Mouse (Mus musculus): ENCODE data around the gene Cdh13.

The Cdh13 gene

DNA sequence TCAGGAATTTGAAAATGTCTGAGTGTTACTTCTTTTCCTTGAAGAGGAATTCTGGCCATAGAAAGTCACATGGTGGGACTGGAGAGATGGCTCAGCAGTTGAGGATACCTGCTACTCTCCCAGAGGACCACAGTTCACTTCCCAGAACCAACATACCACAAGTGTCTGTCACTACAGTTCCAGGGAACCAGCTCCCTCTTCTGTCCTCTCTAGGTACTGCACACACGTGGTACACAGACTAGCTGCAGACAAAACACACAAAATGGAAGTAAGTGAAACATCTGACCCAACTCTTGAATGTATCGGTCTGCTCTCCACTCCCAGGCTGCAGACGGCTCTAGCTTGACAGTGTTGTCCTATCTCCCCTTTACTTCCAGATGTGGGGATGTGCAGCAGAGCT, 633.0 kb downstream of the Cdh13 start:
- DNase-seq (ENCODE audit: low spot score in 2 of 2): no peak

DNA sequence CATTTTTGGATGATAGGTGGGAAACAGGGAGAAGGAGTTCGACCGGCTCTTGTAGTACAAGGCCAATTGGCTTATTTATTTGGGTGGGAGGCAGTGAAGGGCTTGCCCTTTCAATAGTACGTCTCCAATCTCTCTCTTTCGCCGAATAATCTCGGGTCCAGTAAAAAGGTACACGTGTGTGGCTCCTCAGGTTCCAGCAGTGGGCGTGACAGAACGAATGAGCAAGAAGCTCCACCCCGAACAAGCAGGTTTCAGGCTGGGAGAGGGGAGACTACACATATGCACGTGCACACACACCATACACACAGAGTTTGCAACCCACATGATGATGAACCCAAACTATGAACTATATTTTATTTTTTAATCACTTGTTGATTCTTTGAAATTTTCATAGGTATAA, 653.9 kb downstream of the Cdh13 start:
- no peak for DNase-seq (ENCODE audit: low spot score in 2 of 2)

DNA sequence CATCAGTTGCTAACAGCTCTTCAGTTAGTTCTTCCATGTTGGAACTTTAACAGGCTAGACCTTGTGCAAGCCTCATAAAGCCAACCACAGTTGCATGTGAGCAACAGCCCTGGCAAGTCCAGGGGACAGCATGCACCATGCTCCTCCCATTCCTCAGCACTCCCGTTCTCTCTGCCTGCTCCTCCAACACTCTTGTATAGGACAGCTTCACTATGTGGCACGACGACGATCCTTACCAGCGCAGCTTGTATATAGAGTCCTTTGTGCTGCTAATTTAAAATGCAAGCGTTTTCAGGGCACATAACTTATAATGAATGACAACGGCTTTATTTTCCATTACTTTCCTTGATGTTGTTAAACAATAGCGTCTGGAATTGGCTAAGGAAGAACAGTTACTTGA, 654.5 kb downstream of the Cdh13 start:
- DNase-seq (ENCODE audit: low spot score in 2 of 2): no peak

DNA sequence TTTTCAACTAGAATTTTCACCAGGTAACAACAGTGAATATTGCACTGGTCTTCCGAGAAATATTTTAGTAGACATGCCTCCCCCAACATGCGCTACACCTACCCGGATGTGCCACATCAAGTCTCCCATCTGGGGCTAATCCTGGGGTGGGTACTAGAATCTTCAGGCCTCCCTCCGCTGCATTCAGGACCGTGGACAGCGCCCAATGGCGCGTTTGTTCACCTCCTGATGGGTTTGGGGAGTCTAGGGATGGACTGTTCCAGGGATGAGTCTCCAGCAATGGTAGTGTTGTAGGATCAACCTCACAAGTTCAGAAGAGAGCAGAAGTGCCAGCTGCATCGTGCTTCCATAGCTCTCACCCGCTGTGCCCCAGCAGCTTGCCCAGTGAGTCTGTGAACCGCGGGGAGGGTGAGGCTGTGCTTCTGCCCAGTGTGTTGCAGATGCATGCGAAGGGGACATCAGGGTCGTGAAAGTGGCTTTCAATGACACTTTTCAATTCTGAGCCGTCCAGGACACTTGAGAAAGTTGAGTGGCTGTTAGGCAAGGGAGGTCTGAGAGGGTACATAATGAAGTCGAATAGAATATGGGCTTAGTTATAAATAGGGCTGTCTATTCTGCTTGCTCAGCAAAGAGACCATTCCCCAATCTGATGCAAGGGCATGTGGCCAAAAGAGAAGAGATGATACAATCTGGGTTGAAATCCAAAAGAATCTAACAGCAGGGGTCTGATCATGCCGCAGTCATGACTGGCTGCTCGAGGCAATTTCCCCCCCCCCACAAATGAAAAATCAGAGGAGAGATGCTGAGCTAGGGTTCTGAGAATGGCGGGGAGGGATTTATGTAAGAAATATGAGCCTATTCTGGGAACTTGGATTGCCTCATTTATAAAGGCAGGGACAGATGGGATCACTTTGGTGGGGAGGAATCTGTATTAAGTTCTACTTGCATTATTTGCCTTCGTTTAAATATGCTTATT, 668.5 kb downstream of the Cdh13 start:
- DNase-seq (ENCODE audit: low spot score in 2 of 2): no peak

DNA sequence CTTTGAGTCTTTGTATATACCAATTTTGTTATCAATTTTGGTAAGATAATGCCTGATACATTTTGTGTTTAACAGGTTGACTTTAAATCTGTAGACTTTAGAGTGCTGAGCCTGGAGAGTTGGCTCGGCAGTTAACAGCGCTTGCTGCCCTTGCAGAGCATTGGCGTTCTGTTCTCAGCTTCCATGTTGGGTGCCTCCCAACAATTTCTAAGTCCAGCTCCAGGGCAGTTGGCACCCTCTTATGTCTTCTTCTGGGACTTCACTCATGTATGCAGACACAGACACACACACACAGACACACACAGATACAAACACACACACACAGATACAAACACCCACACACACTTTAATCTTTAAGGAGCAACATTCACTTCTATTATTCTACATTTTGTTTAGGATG, 672.6 kb downstream of the Cdh13 start:
- DNase-seq (ENCODE audit: low spot score in 2 of 2): no peak

DNA sequence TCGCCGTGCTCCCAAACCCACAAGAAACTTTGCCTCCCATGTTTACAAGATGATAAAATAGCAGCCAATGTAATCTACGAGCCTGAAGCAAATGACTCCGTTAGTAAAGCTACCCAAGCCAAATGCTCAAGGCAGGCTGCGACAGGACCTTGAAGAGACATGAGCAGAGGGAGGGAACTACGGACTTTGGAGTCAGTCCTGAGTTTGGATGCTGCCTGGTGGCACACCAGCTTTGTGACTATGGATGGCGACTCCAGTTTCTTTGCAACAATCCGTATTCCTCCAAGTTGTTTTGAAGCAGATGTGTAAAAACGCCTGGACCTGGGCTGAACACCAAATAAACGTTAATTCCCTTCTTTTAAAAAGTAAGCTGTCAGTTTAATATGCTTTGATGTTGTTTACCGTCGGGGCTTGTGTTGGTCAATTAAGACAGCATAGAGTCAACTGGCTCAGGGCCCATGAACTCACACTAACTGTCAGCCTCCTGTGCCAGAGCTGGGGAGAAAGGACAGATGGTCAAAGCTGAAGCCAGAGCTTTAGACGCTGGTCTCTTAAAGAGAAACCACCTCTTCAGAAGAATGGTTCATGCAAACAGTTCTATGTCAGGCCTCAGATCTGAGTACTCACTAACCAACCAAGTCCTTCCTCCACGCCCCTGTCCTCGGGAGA, 678.5 kb downstream of the Cdh13 start:
- peak; percentile 3 to 27 for DNase-seq (ENCODE audit: low spot score in 2 of 2)

DNA sequence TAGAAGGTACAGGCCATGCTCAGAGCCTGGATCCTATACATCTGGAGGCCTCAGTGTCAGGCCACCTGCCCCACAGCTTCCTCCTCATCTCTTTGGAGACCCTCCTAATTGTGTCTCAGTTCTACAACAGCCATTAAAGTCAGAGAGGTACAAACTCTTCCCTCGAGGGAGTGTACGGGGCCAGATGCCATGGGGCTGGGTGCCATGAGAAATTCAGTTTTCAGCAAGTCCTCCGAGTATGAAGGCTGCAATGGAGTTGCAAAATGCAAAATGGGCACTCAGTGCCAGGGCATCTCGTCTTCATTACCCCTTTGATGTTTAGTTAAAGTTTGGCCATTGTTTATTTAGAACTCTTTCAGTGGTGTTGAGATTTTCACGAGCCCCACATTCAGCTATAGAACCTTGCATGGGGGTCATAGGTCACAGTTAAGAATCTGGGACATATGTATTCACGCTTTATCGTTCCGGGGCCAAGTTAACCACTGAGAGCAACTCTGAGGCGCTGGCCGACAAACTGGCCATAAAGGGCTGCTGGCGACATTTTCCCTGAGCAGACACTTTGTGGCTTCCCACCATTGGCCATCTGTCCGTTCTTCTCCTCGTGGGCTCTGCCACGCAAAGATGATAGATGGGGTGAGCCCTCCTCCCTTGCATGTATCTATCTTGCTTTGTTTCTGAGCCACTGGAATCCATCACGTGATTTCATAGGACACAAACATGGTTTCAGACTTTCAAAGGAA, 681.7 kb downstream of the Cdh13 start:
- DNase-seq (ENCODE audit: low spot score in 2 of 2): no peak

DNA sequence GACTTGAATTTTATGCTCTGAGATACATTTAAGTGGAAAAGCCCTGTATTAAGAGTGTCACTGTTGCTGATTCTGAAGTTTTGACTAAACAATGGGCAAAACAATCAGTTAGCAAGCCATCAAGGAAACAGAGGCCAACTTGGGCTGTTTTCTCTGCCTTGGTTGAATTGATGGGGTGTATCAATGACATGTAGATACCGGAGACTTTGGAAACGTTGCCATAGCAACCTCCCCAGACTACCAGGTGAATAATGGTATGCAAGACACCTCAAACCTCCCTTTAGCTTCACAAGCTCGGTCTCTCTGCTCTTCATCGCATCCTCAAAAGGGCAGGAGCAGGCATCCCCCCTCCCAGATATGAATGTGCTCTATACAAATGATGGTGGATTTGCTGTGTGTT, 685.4 kb downstream of the Cdh13 start:
- no peak for DNase-seq (ENCODE audit: low spot score in 2 of 2)

DNA sequence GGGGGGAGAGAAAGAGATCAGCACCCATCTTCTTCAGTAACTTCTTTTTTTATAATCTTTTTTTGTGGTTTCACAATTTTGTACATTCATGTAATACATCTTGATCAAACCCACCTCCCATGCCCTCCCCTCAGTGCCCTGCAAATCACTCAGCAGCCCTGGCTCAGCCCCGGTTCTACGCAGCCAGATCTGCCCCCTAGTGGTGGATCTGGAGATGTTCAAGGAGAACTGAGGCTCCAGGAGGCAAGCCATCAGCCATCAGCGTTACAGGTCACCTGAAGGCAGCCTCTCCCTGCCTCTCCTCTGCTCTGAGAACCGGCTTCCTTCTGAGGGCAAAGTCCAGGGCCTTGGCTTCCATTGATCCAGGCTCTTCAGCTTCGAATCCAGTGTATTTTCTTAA, 696.3 kb downstream of the Cdh13 start:
- no peak for DNase-seq (ENCODE audit: low spot score in 2 of 2)

DNA sequence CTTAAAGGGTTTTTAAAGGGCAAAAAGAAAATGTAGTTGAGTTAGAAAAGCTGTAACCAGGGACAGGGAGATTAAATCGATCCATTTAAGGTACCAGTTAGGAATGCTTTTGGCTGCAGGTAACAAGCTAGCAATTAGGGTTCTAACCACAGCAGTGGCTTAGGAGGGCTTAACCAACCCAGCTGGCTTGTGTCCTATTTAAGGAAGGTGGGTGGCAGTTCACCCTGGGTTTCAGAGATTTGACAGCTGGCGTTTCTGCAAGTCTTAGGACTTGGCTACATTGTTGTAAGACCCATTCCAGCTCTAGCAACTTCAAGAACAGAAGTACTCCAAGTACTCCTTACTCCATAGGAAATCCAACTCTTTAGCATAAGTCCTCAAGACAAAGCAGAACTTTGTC, 700.2 kb downstream of the Cdh13 start:
- DNase-seq (ENCODE audit: low spot score in 2 of 2): no peak

DNA sequence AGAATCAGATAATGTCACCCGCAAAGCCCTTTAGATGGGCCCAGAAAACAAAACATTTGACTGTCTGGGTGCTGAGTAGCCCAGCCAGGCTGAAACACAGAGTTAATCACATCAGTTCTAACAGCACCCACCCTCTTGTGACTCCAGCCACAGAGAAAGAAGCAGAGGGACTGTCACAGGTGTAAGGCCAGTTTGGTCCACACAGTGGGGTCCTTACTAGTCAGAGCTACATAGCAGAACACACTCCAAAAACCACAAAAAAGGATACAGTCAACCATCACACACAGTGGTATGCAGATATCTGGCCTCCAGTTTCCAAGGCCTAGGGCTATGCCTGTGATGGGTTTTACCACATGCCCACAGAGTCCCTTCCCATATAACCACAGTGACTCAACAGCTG, 703.3 kb downstream of the Cdh13 start:
- no peak for DNase-seq (ENCODE audit: low spot score in 2 of 2)

DNA sequence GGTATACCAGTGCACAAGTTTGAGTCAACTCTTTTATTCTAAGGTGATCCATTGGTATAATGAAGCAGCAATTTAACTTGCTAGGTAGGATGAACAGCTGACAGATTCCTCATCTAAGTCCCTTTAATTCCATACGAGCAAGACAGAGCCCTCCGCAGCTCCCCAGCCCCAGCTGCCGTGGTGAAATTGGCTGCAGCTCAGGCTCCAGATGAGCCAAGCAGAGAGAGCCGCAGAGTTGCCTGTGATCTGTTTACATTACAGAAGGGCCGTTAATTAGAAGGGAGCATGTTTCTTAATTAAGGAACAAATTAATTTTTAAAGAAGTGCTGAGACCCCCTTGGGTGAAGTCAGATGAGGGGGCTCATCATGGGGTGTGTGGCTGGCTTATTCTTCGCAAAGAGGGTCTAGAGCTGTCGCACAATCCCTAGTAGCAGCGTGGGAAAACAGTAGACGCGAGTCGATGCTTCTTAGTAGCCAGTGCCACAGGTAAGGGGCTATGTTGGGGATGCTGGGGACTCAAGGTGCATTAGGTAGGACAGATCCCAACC, 712.2 kb downstream of the Cdh13 start:
- DNase-seq (ENCODE audit: low spot score in 2 of 2): no peak

DNA sequence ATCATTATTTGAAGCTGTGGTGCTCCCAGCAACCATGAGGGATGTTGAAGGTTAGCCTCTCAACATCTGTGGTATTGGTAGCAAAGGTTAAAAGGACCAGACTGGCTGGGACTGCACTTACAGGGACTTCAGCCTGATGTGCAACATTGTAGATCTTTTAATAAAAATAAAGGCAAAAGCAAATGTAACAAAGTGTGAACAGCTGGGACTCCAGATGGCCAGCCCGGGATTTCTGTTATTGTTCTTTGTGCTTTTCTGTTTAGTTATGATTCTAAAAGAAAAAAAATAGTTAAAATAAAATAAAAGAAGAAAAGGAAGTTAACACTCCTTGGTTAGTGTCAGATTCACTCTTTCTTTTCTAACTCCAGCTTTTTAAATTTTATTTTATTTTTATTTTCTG, 717.1 kb downstream of the Cdh13 start:
- no peak for DNase-seq (ENCODE audit: low spot score in 2 of 2)

DNA sequence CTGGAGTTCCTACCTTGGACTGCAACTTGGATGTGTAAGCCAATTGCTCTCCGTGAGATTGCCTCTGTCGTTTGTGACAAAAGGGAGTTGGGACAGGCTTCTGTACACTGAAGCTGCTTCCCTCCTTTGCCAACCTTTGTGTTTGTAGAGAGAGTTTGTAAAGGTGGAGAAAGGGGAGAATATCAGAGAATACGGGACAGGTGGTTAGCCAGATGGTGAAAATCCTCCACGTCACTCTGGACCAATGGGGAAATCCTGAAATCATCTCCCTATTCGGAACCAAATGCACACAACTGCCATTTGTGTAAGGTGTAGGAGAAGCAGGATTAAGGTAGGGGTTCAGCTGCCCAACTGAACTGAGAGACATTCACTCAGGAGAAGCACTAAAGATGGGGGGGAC, 721.3 kb downstream of the Cdh13 start:
- DNase-seq (ENCODE audit: low spot score in 2 of 2): no peak

DNA sequence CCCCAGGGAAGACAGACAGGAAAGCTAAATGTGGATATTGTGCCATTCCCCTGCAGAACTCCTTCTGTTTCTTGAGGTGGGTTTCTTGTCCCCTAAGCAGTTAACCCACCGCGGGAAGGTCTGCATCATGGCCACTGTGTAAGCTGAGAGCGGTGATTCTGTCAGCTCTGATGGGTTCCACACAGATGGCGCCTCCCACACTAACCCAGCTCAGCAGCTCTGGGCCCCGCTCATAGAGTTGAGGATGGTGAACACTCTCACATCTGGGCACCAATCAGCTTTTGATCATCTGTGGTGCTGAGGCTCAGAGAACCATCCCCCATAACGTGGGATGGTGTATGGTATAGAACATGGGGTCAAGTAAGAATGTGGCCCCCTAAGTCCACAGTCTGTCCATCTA, 735.1 kb downstream of the Cdh13 start:
- DNase-seq (ENCODE audit: low spot score in 2 of 2): no peak

DNA sequence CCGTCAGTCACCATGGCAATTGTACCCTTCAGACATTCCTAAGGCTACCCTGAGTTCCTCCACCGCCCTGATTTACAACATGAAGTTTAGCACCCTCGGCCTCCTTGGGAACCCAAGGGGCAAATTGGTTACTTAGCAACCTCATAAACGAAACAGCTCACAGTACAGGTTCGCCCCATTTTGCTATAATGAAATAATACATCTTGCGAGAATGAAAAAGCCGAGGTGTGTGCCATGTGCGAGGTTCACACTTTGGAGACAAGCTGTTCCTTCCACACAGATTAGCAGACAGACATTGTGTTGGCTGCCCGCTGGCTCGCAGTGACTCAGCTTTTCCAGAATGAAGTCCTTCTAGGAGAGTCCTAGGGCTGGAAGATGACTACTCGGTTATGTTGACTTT, 737.2 kb downstream of the Cdh13 start:
- DNase-seq (ENCODE audit: low spot score in 2 of 2): no peak

DNA sequence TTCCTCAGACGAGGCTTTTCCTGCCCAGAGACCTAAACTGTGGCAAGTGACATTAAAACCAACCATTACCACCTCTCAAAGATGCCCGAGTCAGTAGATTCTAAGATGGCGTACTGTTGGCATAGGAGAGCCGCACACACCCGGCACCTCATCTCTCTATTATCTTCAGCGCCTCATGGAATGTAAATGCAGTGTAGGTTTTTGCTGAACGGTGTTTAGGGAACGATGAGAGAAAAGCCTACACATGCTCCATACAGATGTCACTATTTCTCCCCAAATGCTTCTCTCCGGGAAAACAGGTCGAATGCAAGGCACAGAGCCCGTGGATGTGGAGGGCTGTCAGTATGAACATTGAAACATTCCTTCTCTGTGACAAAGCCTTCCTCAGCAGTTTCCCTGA, 737.9 kb downstream of the Cdh13 start:
- no peak for DNase-seq (ENCODE audit: low spot score in 2 of 2)

DNA sequence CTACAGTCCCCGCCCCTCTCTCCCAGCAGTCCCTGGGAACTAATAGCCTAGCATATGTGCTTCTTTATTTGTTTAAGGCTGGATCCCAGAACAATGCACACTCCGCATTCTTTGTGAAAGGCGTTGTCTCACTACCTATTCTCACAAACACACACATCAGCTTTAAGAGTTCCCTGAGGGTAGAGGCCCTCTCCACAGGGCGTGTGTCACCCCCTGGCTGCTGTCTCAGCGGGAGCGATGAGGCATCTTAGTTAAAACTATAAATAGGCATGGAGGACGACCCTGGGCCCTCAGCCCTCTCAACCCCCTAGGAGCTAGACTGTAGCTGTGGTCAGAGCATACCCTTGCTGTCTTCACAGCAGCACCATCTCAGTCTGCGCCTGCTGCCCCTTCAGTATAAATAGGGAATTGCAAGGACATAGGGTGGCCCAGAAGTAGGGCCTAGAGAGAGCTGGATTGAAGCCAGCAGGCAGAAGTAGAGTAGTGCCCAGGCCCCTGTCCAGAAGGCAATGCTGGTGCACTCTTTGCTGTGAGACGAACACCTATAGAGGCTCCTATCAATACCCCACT, 738.9 kb downstream of the Cdh13 start:
- no peak for DNase-seq (ENCODE audit: low spot score in 2 of 2)

DNA sequence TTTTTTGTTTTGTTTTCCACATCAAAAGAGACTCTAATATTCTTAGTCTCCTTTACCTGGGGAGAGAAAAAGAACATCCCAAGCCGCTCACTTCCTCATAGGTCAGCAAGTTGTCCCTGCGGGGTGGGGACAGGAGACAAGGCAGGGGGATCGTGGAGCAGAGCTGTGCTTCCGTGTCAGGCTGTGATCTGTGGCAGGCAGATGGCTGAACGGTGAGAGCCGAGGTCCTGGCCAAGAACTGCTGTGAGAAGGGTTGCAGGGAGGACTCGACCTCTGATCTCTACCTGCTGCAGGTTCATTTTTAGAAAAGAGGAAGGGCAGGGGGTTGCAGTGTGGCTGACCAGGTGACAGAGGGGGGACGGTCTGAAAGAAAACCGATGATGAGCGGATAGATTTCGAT, 749.9 kb downstream of the Cdh13 start:
- no peak for DNase-seq (ENCODE audit: low spot score in 2 of 2)

DNA sequence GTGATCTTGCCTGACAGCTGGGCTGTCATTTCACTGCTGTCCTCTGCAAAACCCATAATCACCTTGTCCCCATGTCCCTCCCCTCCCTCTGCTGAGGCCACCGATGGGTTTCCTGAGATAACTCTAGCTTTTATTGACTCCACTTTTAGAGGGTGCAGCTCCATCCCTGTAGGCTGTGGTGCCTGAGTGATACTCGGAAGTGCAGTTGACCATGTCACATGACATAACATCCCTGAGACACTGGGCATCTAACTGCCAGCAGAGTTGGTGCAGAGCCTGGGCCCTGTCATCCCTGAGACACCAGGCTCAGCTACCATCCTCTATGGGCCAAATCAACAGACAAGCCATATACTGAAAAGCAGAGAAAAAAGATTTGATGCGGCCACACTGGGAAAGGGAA, 750.5 kb downstream of the Cdh13 start:
- no peak for DNase-seq (ENCODE audit: low spot score in 2 of 2)

DNA sequence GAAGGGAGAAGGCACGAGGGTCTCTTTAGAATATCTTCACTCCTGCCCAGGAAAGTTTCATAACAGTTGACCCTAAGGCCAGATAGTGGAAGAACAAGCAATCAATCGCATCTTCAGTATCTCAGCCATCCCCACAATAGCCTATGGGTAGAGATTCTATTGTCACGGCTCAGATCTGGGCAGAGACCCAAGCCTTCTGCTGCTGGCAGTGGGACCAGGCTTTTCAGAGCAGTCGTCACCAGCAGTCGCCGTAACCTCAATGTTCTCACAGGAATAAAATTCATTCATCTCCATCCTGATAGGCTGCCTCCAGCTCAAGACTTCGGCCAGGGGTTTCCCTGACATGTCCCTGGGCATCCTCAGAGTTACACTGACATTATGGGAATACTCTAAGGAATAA, 751.6 kb downstream of the Cdh13 start:
- DNase-seq (ENCODE audit: low spot score in 2 of 2): no peak

DNA sequence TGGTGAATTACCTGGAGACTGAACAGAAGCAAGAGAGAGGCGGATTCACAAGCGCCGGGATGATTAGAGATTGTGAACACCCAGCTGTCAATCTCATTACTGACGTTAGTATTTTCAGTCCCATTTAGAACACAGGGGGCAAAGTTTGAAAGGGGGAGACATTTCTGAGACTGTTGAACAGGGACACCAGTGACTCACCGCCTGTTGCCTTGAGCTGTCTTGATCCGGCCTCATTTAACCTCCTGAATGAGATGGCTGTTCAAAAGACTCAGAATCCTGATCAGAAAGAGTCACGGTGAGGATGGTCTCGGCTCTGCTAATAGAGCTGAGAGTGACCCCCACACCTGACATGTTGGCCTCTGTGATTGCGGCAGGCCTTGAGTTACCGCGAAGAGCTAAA, 754.0 kb downstream of the Cdh13 start:
- no peak for DNase-seq (ENCODE audit: low spot score in 2 of 2)
